Mouse (Mus musculus): ENCODE results near the gene Rhobtb1. TPM values are rescaled to one million over a fixed set of nuclear protein-coding genes. Genes with fewer than 3 reads are reported as not detected.

Gene Rhobtb1
- polyA plus RNA-seq, 1 experiment from 2014 or later = 12.8 TPM

DNA sequence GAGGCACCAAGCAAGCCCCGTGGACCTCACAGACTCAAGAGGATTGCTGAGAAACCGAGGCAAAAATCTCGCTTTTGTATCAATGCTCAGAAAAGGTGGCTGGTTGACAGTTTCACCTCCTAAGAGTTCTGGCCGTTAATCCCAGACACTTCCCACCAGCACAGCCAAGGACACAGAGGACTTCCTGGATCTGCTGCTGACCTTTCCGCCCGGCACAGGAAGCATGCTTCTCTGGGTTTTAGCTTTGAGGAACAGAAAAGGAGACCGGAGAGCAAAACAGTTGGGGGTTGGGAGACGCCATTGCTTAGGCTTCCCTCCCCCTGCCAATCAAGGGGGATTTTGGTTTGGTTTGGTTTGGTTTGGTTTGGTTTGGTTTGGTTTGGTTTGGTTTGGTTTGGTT, 108.7 kb downstream of the Rhobtb1 start:
- Histone ChIP-seq H3K36me3 (ENCODE audit: control insufficient read depth, insufficient read depth, low read length) (no peaks in the 10 kb centered on the region), H3K27ac (ENCODE audit: low read depth, low read length) (no peak overlapping the region), H3K4me3 (ENCODE audit: low read depth, low read length) (no peak overlapping the region), H3K9ac (ENCODE audit: low read length) (no peak overlapping the region), H3K4me2 (ENCODE audit: low read length) (no peak overlapping the region), H3K27me3 (replicated peaks; ENCODE audit: control insufficient read depth, insufficient read depth, low read length) (no peaks in the 10 kb centered on the region), H3K9me3 (replicated peaks; ENCODE audit: control insufficient read depth, low read length) (no peaks in the 10 kb centered on the region), H3K4me1 (ENCODE audit: control insufficient read depth, insufficient read depth, low read length) (no peaks in the 10 kb centered on the region)
- no peak for ATAC-seq
- no peak for DNase-seq (ENCODE audit: low spot score)
- WGBS = 95% methylated on average over 8 of the region's 8 CpGs

DNA sequence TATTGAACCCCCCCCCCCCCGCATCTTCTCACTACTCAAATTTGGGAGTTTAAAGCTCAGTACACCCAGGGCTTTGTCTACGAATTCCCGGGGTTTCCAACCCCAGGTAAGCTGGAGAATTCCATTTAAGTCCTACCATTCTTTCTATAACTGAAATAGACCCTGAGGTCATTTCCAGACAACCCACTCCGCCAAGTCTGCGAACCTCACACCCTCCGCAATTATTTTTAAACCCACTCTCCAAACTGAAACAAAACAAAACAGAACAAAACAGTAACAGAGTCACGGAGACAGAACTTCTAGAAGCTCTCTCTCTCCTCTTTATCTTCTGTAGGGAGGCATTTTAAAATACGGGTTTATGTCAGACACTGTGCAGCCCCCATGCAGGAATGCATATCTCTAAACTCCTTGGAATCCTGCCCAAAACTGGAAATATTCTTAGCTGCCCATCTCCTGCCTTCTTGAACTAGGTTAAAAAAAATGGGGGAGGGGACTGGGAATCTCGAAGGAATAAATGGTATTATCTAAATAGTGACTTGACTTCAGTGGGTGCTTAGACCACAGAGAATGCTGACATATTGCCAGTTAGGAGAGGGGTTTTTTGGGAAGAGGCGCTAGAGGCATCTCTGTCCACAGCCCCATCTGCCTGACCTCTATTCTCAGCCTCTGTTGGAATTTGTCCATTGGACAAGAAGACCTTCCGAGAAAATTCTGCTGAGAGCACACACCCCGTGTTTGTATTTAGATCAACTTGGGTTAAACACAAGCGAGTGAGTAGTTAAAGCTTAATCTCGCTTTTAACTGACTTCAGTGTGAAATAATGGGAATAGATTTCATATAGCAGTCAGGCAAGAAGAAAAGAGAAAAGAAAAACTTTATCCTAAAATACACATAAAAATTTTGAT, 111.9 kb downstream of the Rhobtb1 start:
- 83% methylated on average over 14 of the region's 14 CpGs for WGBS
- Histone ChIP-seq H3K36me3 (ENCODE audit: control insufficient read depth, insufficient read depth, low read length) (no peaks in the 10 kb centered on the region), H3K4me1 (ENCODE audit: control insufficient read depth, insufficient read depth, low read length) (no peaks in the 10 kb centered on the region), H3K27ac (ENCODE audit: low read depth, low read length) (no peak overlapping the region), H3K9me3 (replicated peaks; ENCODE audit: control insufficient read depth, low read length) (no peaks in the 10 kb centered on the region), H3K4me2 (ENCODE audit: low read length) (no peak overlapping the region), H3K4me3 (ENCODE audit: low read depth, low read length) (no peak overlapping the region), H3K27me3 (replicated peaks; ENCODE audit: control insufficient read depth, insufficient read depth, low read length) (no peaks in the 10 kb centered on the region), H3K9ac (ENCODE audit: low read length) (no peak overlapping the region)
- no peak for ATAC-seq
- no peak for DNase-seq (ENCODE audit: low spot score)

- Histone ChIP-seq H3K4me1 (ENCODE audit: control insufficient read depth, insufficient read depth, low read length) (no peaks in the 10 kb centered on the region), H3K4me2 (ENCODE audit: low read length) (no peak overlapping the region), H3K36me3 (ENCODE audit: control insufficient read depth, insufficient read depth, low read length) (no peaks in the 10 kb centered on the region), H3K9me3 (replicated peaks; ENCODE audit: control insufficient read depth, low read length) (no peaks in the 10 kb centered on the region), H3K27ac (ENCODE audit: low read depth, low read length) (no peak overlapping the region), H3K4me3 (ENCODE audit: low read depth, low read length) (no peak overlapping the region), H3K9ac (ENCODE audit: low read length) (no peak overlapping the region), H3K27me3 (replicated peaks; ENCODE audit: control insufficient read depth, insufficient read depth, low read length) (no peaks in the 10 kb centered on the region)
- DNase-seq (ENCODE audit: low spot score) = peak; percentile 16
- no peak for ATAC-seq
- WGBS = 77% methylated on average over 2 of the region's 2 CpGs
Observed at GRCm38 (mm10) chr10:69263906-69264305, 112.7 kb downstream of the Rhobtb1 start.

- 94% methylated on average over 15 of the region's 15 CpGs for WGBS
- H3K9me3 ChIP-seq (replicated peaks; ENCODE audit: control insufficient read depth, low read length) = no peaks in the 10 kb centered on the region
- DNase-seq (ENCODE audit: low spot score) = no peak
- no peak for ATAC-seq
- no peak overlapping the region for H3K4me3 ChIP-seq (ENCODE audit: low read depth, low read length)
- peaks cover 7% of the 10 kb centered on the region for H3K36me3 ChIP-seq (ENCODE audit: control insufficient read depth, insufficient read depth, low read length)
- H3K27ac ChIP-seq (ENCODE audit: low read depth, low read length) = no peak overlapping the region
- H3K4me2 ChIP-seq (ENCODE audit: low read length) = no peak overlapping the region
- no peaks in the 10 kb centered on the region for H3K27me3 ChIP-seq (replicated peaks; ENCODE audit: control insufficient read depth, insufficient read depth, low read length)
- no peaks in the 10 kb centered on the region for H3K4me1 ChIP-seq (ENCODE audit: control insufficient read depth, insufficient read depth, low read length)
- H3K9ac ChIP-seq (ENCODE audit: low read length) = no peak overlapping the region
Observed at GRCm38 (mm10) chr10:69265421-69265820, 114.2 kb downstream of the Rhobtb1 start.

- DNase-seq (ENCODE audit: low spot score) (no peak), ATAC-seq (no peak)
- no peak overlapping the region for H3K27ac ChIP-seq (ENCODE audit: low read depth, low read length)
- no peak overlapping the region for H3K9ac ChIP-seq (ENCODE audit: low read length)
- peaks cover 19% of the 10 kb centered on the region for H3K36me3 ChIP-seq (ENCODE audit: control insufficient read depth, insufficient read depth, low read length)
- no peaks in the 10 kb centered on the region for H3K4me1 ChIP-seq (ENCODE audit: control insufficient read depth, insufficient read depth, low read length)
- H3K27me3 ChIP-seq (replicated peaks; ENCODE audit: control insufficient read depth, insufficient read depth, low read length) = no peaks in the 10 kb centered on the region
- no peak overlapping the region for H3K4me3 ChIP-seq (ENCODE audit: low read depth, low read length)
- no peak overlapping the region for H3K4me2 ChIP-seq (ENCODE audit: low read length)
- 55% methylated on average over 10 of the region's 10 CpGs for WGBS
- H3K9me3 ChIP-seq (replicated peaks; ENCODE audit: control insufficient read depth, low read length) = no peaks in the 10 kb centered on the region
Observed at GRCm38 (mm10) chr10:69268061-69268643, 116.9 kb downstream of the Rhobtb1 start.

DNA sequence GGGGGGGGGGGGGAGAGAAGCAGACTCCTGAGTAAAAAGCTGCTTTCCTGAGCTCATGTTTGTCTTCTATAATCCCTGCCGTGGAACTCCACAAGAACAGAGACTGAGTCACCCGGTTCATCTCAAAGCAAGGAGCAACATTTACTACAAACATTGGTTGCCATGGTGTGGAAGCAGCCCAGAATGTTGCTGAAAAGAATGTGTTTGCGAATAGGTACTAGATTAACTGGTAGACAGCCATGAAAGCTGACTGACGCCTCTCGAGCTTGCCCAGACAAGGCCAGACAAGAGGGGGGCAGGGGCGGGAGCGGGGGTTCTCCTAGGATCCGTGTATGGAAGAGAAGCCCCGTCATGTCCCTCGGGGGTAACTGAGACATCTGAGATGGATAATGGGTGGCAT, 120.2 kb downstream of the Rhobtb1 start:
- 76% methylated on average over 10 of the region's 10 CpGs for WGBS

DNA sequence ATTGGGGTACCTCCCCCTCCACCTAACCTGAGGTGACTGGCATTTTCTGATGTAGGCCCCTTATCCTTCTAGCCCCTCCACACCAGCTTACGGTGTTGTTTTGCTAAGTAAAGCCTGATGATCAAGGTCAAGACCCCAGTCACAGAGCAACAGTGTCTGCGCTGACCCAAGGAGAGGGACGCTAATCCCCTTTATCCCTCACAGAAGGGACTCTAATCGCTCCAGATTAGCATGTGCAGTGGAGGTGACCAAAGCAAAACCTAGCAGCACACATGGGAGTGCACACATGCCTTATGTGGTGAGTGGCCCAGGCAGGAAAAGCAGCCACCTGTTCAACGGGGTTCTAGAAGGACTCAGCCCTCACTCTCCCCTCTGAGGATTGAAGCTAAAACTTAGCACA, 123.0 kb downstream of the Rhobtb1 start:
- H3K27ac ChIP-seq (ENCODE audit: low read depth, low read length) = no peak overlapping the region
- no peak overlapping the region for H3K9ac ChIP-seq (ENCODE audit: low read length)
- no peak overlapping the region for H3K4me3 ChIP-seq (ENCODE audit: low read depth, low read length)
- 25% methylated on average over 5 of the region's 5 CpGs for WGBS
- H3K27me3 ChIP-seq (replicated peaks; ENCODE audit: control insufficient read depth, insufficient read depth, low read length) = no peaks in the 10 kb centered on the region
- ATAC-seq = no peak
- peaks cover 19% of the 10 kb centered on the region for H3K36me3 ChIP-seq (ENCODE audit: control insufficient read depth, insufficient read depth, low read length)
- H3K9me3 ChIP-seq (replicated peaks; ENCODE audit: control insufficient read depth, low read length) = no peaks in the 10 kb centered on the region
- no peaks in the 10 kb centered on the region for H3K4me1 ChIP-seq (ENCODE audit: control insufficient read depth, insufficient read depth, low read length)
- no peak overlapping the region for H3K4me2 ChIP-seq (ENCODE audit: low read length)
- no peak for DNase-seq (ENCODE audit: low spot score)

More for the DNA sequence above, 120.2 kb downstream of the Rhobtb1 start:
- ATAC-seq (no peak), DNase-seq (ENCODE audit: low spot score) (no peak)
- Histone ChIP-seq H3K27ac (ENCODE audit: low read depth, low read length) (no peak overlapping the region), H3K36me3 (ENCODE audit: control insufficient read depth, insufficient read depth, low read length) (peaks cover 19% of the 10 kb centered on the region), H3K4me3 (ENCODE audit: low read depth, low read length) (no peak overlapping the region), H3K9ac (ENCODE audit: low read length) (no peak overlapping the region), H3K27me3 (replicated peaks; ENCODE audit: control insufficient read depth, insufficient read depth, low read length) (no peaks in the 10 kb centered on the region), H3K4me1 (ENCODE audit: control insufficient read depth, insufficient read depth, low read length) (no peaks in the 10 kb centered on the region), H3K4me2 (ENCODE audit: low read length) (no peak overlapping the region), H3K9me3 (replicated peaks; ENCODE audit: control insufficient read depth, low read length) (no peaks in the 10 kb centered on the region)

- H3K4me1 ChIP-seq (ENCODE audit: control insufficient read depth, insufficient read depth, low read length) = no peaks in the 10 kb centered on the region
- H3K4me3 ChIP-seq (ENCODE audit: low read depth, low read length) = no peak overlapping the region
- peaks cover 19% of the 10 kb centered on the region for H3K36me3 ChIP-seq (ENCODE audit: control insufficient read depth, insufficient read depth, low read length)
- H3K4me2 ChIP-seq (ENCODE audit: low read length) = no peak overlapping the region
- H3K9ac ChIP-seq (ENCODE audit: low read length) = no peak overlapping the region
- no peaks in the 10 kb centered on the region for H3K9me3 ChIP-seq (replicated peaks; ENCODE audit: control insufficient read depth, low read length)
- no peaks in the 10 kb centered on the region for H3K27me3 ChIP-seq (replicated peaks; ENCODE audit: control insufficient read depth, insufficient read depth, low read length)
- DNase-seq (ENCODE audit: low spot score) (no peak), ATAC-seq (no peak)
- H3K27ac ChIP-seq (ENCODE audit: low read depth, low read length) = no peak overlapping the region
Observed at GRCm38 (mm10) chr10:69274705-69275104, 123.5 kb downstream of the Rhobtb1 start.

Data from forebrain, embryonic 14.5 days (tissue).